Mouse (Mus musculus) T-cell, adult 2 months (primary cell): ENCODE measurements around the gene Tmem230.

Experiments
- DNase-seq: peaks from one replicate; pipeline ENCODE4 v3.0.0; 2022; ENCODE audit warnings: low spot score

Tmem230 gene

GRCm38 (mm10) chr2:132233985-132234765 lies 13.4 kb downstream of the Tmem230 start:
- no peak for DNase-seq

DNA sequence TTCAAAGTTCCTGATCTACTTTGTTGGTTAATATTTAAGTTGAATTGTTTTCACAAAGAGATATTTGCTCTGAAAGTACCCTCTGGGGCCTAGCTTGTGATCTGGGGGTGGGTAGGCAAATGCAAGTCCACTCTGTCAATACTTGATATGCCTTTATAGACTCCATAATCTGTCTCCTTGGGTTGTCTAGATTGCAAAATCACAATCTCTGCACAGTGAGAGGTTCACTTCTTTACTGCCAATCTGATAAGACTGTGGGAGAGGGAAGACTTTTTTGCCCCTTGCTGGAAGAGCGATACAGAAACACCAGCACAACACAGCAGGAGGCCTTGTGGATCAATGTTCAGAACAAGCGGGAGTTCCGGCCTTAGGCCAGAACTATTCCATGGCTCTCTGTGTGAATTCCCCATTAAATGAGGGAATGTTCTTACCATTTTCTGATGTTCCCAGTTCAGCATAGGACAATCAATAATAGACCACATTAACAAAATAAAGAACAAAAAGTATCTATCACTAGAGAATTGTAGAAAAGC lies 15.1 kb downstream of the Tmem230 start:
- no peak for DNase-seq

DNA sequence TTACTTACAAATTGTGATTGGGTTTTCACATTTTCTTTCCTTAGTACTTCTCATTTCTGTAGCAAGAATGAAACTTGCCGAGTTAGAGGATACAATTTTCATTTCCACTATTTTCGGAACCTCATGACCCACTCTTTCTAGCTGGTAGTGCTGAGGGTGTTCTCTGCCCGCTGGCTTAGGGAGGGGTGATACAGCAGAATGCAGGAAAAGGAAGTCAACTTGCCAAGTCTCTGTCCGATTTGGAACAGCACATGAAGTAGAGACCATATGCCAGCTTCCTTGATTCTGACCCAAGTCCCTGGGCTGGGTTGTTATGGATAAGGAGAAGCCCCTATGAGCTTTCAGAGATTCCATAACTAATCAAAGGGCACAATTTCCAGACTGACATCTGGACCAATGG lies 23.2 kb downstream of the Tmem230 start:
- DNase-seq, result no peak

- no peak for DNase-seq
Observed at GRCm38 (mm10) chr2:132221611-132222073, 26.0 kb downstream of the Tmem230 start.

DNA sequence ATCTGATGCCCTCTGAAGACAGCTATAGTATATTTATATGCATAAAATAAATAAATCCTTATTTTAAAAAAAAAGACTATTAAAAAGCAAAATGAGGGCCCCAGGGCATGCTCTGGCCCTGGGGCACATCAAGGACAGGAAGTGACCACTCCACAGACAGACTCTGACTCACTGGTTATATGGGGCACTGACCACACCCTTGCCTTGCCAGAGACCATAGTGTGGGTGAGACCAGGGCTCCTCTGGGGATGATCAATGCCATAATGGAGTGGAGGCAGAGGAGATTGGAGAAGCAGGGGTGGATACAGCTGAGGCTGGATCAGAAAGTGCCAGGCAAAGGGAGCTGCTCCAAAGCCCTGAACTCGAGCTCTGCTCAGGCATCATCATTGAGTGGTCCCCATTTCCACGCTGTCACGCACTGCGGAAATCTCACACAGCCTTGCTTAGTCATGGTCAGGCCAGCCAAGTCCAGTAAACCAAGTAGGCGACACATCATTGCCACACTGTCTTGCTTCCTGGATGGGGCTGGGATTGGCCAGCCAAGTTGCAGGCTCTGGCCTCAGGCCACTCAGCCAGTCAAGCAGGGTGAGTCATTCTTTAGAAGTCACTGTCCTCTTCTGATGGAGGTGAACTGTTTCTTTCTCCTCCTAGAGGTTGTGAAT lies 35.5 kb downstream of the Tmem230 start:
- no peak for DNase-seq

DNA sequence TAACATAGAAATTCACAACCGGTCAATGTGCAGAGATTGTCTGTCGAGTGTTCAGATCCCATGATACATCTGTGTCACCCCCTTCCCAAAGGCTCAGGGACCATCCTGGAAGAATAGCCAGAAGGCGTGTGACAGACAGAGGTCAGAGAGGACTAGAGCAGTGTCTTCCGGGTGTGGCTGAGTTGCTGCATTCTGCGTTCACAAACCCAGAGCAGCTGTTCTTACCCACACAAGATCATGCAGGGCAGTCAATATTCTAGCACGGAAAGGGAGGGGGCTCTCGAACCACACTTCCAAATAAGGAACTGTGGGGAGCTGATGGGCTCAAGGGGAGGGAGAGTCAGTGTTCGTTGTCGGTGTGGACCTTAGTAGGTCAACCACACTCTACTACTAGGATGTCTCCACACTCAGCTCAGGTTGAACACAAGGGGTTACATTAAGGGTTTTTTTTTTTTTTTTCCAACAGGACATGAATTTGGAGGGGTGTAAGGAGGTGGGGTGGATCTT lies 36.7 kb downstream of the Tmem230 start:
- DNase-seq, result no peak

GRCm38 (mm10) chr2:132208246-132208881 lies 39.2 kb downstream of the Tmem230 start:
- DNase-seq, result no peak

DNA sequence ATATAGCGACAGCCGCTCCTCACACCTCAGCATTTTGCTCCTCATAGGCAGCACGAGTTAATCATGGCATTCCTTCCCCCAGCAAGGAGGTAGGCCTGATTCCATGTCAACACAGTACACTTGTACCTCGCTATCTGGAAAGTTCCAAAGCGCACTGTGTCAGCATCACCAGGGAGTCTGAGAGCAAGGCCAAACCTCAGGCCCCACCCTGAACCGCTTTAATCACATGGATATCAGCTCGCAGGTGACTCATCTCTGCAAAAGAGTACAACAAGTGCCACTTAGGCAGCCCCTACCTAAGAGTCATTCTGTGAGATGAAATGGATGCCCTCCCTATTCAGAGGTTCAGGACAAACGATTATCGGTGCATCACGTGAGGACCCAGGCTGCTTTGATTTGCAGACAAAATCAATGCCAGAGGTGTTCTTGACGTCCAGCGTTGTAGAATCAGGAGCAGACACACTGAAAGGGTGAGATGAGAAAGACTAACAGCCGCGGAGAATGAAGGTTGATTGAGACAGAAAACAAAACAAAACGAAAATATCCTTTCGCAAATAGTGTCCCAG lies 41.2 kb downstream of the Tmem230 start:
- no peak for DNase-seq

GRCm38 (mm10) chr2:132205549-132205948 lies 42.1 kb downstream of the Tmem230 start:
- DNase-seq, result no peak

GRCm38 (mm10) chr2:132203773-132204172 lies 43.8 kb downstream of the Tmem230 start:
- peak; percentile 2 for DNase-seq

DNA sequence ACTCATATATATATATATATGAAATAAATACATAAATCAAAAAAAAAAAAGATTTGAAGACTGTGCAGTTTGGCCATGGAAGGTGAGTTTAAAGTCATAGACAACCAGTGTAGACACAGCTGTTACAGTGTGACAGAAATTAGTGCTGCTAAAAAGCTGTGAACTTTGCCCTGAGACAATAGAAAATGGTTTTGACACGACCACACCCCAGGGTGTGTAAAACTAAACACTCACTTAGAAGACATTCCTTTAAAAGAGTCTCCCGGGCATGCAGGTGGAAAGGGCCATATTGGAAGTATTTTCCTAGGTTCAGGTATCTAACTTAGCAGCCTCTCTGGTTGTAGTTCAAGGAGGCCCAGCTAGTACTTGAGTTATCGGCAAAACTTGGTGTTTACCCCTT lies 44.4 kb downstream of the Tmem230 start:
- no peak for DNase-seq

GRCm38 (mm10) chr2:132198017-132198933 lies 49.3 kb downstream of the Tmem230 start:
- DNase-seq, result no peak

DNA sequence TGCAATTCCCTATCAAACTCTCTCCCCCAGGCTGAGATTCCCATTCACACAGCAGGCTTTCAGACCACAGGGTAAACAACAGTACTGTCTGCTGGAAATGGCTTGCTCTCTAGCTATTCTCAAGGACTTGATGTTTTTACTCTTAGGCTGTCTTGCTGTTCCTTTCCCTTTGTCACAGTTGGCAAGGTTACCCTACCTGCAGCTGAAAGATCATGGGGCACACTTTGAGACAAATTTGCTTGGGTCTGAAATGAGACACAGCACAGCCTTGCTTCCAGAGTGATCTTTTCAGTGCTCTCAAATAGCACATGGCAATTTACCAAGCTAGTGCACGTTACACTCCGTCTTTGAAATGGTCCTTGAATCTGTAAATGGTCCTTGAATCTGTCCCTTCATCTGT lies 52.0 kb downstream of the Tmem230 start:
- no peak for DNase-seq

- DNase-seq, result no peak
Observed at GRCm38 (mm10) chr2:132190602-132191161, 56.9 kb downstream of the Tmem230 start.
